Mouse (Mus musculus): ENCODE data around the gene Hspa1b.

Gene Hspa1b

DNA sequence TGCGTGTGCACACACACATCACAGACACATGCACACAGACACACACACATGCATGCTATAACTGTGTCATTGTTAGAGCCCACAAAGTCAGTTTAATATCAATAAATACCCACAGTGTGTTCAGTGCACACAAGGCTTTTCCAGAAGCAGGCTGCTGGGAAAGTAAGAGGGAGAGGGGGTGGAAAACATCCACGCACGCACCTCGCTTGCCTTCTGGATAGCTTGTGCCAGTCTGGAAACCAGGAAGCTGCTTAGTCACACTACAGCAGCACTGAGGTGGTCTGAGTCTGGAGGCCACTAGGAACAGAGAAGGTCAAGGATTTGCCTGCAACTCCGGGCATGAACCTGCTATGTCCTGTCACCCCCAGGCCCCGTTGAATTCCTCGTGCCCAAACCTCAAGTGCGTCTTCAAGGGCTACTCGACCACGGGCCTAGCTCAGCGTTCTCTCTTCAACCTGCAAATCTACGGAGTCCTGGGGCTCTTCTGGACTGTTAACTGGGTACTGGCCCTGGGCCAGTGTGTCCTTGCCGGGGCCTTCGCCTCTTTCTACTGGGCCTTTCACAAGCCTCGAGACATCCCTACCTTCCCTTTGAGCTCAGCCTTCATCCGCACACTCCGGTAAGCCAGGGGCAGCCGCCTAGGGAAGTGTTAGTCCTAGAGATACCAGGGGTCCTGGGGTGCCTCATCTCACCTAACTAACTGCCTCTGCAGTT, 31.6 kb downstream of the Hspa1b start:
- no peak for DNase-seq (ENCODE audit: low spot score)

- DNase-seq (ENCODE audit: low spot score) = no peak
Measured at GRCm38 (mm10) chr17:34924258-34924657, 34.8 kb downstream of the Hspa1b start.

- no peak for DNase-seq (ENCODE audit: low spot score)
Measured at GRCm38 (mm10) chr17:34922939-34923338, 36.1 kb downstream of the Hspa1b start.

DNA sequence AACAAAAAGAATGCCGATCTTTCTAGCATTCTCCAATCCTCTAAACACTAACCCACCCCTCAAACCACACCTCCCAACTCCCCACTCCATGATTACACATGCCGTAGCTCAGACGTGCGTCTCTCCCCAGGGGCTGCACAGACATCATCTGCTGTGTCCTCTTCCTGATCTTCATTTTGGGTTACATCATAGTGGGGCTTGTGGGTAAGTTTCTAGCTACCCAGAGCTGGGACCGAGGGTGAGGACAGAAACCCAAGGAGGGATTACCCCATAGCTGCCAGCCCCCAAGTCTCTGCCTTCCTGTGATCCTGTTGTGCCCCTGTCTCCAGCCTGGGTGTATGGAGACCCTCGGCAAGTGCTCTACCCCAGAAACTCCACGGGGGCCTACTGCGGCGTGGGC, 41.9 kb downstream of the Hspa1b start:
- no peak for DNase-seq (ENCODE audit: low spot score)

GRCm38 (mm10) chr17:34916316-34916715, 42.7 kb downstream of the Hspa1b start:
- no peak for DNase-seq (ENCODE audit: low spot score)

GRCm38 (mm10) chr17:34915410-34915831, 43.6 kb downstream of the Hspa1b start:
- DNase-seq (ENCODE audit: low spot score) = no peak

DNA sequence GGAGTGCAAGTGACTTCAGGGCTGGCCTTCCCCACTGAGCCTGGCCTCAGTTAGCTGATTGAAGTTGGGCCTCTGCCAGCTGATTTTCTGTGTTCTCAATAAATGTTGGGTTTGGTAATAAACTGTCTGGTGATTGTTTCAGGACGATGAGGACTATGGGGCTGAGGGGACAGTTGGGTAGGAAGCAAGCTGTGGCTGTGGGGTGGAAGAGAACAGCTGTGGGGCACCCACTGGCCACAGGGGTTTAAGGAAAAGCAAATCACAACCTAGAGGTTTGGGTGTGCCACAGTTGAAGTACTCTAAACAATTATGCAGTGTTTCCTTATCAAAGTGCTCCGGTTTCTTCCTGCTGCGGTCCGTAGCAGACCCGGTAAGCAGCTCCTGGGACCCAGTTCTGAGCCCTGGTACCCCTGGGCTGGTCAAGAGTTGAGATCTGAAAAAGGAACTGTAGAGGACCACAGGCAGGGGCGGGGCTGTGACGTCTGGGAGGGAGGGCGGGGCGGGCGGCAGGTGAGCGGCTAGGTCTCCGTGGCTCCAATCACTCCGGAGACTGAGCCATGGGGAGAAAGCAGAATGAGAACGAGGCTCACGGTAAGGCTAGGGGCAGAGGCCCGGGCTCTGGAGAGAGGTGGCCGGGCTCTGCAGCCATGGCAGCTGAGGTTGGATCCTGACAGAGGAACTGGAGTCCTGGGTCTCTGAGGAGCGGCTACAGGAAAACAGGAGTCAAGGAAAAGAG, 44.9 kb downstream of the Hspa1b start, which contains the start of gene Slc44a4:
TSS of gene Slc44a4 (plus strand) at position 537 of the 736 bp plus-strand sequence.
- no peak for DNase-seq (ENCODE audit: low spot score)

- DNase-seq (ENCODE audit: low spot score) = peak; percentile 77
Measured at GRCm38 (mm10) chr17:34911945-34912351, 47.1 kb downstream of the Hspa1b start.

GRCm38 (mm10) chr17:34910982-34911381, 48.1 kb downstream of the Hspa1b start:
- no peak for DNase-seq (ENCODE audit: low spot score)

Measured in c-Kit-positive CD71-positive TER-119-positive erythroid progenitor cells, embryonic 14.5 days (primary cell).